Mouse (Mus musculus): ENCODE data around the gene AI467606. TPM values are rescaled to one million over a fixed set of nuclear protein-coding genes. Genes with fewer than 3 reads are reported as not detected.

Gene AI467606
- polyA plus RNA-seq, 1 experiment from 2014 or later, result 1.9 TPM

DNA sequence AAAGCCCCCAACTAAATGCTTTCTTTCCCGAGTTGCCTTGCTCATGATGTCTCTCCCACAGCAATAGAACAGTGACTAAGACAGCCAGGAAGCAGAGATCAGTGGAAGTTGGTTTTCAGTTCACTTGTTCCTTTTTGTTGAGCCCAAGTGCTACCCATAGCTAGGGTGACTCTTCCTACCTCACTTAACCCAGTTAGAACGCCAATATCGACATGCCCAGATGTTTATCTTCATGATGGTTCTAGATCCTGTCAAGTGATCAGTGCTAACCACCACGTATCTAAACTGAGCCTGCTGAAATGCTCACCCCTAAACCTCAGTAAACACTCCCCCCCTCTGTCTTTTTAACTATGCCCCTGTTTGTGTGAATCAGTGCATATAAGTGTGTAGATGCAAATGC lies 8.4 kb downstream of the AI467606 start:
- Histone ChIP-seq H3K4me2 (no peak overlapping the region), H3K27ac (no peak overlapping the region), H3K9me3 (no peaks in the 10 kb centered on the region), H3K4me3 (no peak overlapping the region), H3K27me3 (replicated peaks) (no peaks in the 10 kb centered on the region), H3K36me3 (replicated peaks) (no peaks in the 10 kb centered on the region), H3K4me1 (peaks cover 3% of the 10 kb centered on the region), H3K9ac (no peak overlapping the region)
- ATAC-seq (replicated peaks), result no peak
- 89% methylated on average over 4 of the region's 4 CpGs for WGBS

DNA sequence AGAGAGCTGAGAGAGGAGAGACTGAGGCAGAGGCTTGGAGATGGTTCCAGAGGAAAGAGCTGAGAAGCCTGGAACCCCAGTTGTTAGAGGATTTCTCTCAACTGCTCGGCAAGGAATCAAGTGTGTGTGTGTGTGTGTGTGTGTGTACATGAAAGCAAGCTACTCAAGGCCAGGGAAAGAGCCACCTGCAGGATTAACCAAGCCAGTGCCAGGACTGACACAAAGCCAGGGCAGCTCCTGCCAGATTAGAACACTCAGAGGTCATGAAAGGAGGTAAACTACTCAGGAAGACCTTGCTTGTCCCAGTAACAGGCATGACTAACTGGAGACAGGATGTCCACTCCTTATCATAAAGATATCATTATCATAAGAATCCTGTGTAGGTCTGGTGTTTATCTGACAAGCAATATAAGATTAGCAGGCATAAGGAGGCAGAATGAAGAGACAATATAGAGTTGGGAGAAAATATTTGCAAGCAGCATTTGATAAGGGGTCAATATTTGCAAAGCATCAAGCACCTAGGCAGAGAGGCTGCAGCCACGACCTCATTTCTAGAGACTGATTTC lies 10.4 kb downstream of the AI467606 start:
- no peak overlapping the region for H3K4me2 ChIP-seq
- ATAC-seq (replicated peaks), result no peak
- no peak overlapping the region for H3K4me3 ChIP-seq
- no peaks in the 10 kb centered on the region for H3K36me3 ChIP-seq (replicated peaks)
- H3K27me3 ChIP-seq (replicated peaks), result no peaks in the 10 kb centered on the region
- 37% methylated on average over 2 of the region's 2 CpGs for whole genome bisulfite sequencing
- H3K27ac ChIP-seq, result no peak overlapping the region
- H3K4me1 ChIP-seq, result peaks cover 7% of the 10 kb centered on the region
- no peaks in the 10 kb centered on the region for H3K9me3 ChIP-seq
- no peak overlapping the region for H3K9ac ChIP-seq

DNA sequence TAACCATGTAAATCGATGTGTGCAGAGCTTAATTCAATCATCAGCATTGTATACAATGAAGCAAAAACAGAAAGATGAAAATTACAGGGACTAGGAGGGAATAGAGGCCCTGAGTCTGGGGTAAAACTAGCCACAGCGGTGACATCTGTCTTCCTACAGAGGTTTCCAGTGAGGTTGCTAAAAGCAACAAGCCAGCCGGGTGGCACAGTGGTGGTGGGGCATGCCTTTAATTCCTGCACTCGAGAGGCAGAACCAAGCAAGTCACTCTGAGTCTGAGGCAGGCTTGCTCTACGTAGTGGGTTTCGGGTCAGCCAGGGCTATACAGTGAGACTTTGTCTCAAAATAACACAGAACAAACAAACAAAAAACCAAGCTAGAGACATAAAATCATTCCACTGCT lies 11.0 kb downstream of the AI467606 start:
- no peak overlapping the region for H3K9ac ChIP-seq
- peaks cover 7% of the 10 kb centered on the region for H3K4me1 ChIP-seq
- H3K27ac ChIP-seq, result no peak overlapping the region
- H3K4me2 ChIP-seq, result no peak overlapping the region
- H3K27me3 ChIP-seq (replicated peaks), result no peaks in the 10 kb centered on the region
- 83% methylated on average over 6 of the region's 6 CpGs for WGBS
- no peak for ATAC-seq (replicated peaks)
- H3K4me3 ChIP-seq, result no peak overlapping the region
- H3K9me3 ChIP-seq, result no peaks in the 10 kb centered on the region
- no peaks in the 10 kb centered on the region for H3K36me3 ChIP-seq (replicated peaks)

DNA sequence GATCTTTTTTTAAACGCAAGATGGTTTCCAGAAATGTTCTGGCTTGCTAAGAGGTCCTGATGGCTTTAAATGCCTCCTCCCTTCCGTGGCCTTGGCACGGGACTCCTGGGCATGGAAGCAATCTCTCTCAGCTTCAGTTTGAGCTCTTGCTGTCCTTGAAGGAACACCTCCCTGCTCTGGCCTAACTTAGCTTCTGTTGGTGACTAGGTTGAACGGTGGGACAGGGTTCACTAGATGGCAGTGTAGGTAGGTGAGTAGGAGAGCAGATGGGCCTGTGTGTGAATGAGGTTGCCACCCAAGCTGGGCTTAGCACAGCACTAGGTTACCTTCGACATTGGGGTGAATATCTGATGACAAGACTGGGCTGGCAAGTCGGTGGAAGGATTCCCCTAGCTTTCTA lies 12.8 kb downstream of the AI467606 start:
- no peak for ATAC-seq (replicated peaks)
- Histone ChIP-seq H3K4me1 (peaks cover 7% of the 10 kb centered on the region), H3K4me2 (no peak overlapping the region), H3K4me3 (no peak overlapping the region), H3K36me3 (replicated peaks) (no peaks in the 10 kb centered on the region), H3K27ac (peak overlapping the region; percentile 72), H3K9ac (no peak overlapping the region), H3K27me3 (replicated peaks) (no peaks in the 10 kb centered on the region), H3K9me3 (no peaks in the 10 kb centered on the region)
- WGBS, result 72% methylated on average over 6 of the region's 6 CpGs

DNA sequence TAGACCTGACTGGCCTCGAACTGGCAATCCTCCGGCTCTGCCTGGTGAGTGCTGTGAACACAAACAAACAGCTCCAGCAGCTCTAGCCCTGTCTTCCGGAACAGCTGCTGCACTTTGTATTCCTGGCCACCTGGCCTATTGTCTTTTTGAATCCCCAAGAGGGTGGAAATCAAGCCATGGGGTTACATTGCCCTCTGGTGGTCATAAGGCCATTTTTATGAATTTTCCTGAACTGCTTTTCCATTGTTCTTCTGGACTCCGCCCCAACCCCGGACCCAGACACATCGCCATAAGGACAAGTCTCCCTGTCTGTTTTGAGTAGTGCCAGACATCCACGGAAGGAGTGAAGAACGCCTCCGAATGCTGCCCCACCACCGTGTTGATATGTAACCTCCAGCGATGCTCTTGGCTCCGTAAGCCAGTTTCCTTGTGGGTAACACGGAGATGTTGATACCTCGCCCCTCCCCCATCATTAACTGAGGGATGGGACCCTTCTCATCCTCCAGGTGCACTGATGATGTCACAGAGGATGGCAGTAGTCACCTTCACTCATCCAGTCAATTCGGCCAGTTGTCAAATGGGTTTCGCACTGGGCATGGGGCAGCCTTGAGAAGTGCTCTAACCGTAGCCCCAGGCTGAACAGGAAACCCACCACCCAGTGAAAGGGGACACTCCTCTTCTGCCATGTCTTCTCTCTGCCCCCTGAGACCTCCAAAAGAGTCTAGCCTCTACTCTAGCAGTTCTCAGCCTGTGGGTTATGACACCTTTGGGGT lies 13.6 kb downstream of the AI467606 start:
- H3K9ac ChIP-seq, result peak overlapping the region; percentile 20; the same call in 1 of the 2 replicates

DNA sequence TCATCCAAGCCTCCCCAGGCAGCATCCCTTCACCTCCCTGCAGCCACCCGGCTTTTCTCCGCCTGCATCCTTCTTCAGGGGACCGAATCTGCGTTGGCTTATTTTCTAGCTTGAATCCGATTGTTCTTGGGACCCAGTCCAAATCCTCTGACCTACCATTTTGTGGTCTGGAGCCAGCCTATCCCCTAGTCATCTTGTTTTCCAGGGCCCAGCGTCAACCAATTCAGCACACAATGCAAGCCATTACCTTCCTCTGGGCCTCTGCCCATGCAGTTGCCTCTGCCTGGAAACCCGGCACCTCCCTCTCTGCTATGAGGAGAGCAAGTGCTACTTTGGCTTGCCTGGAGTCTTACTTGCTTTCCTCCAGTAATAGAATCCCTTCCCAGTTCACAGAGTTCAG lies 14.4 kb downstream of the AI467606 start:
- no peak for ATAC-seq (replicated peaks)
- Histone ChIP-seq H3K4me1 (peaks cover 7% of the 10 kb centered on the region), H3K9ac (no peak overlapping the region), H3K36me3 (replicated peaks) (no peaks in the 10 kb centered on the region), H3K27ac (peak overlapping the region; percentile 72; the same call in 1 of the 2 replicates), H3K4me3 (no peak overlapping the region), H3K9me3 (no peaks in the 10 kb centered on the region), H3K4me2 (no peak overlapping the region), H3K27me3 (replicated peaks) (no peaks in the 10 kb centered on the region)
- WGBS, result 70% methylated on average over 7 of the region's 7 CpGs

More for the DNA sequence above, 13.6 kb downstream of the AI467606 start:
- H3K27me3 ChIP-seq (replicated peaks), result no peaks in the 10 kb centered on the region
- H3K36me3 ChIP-seq (replicated peaks), result no peaks in the 10 kb centered on the region
- H3K4me1 ChIP-seq, result peaks cover 7% of the 10 kb centered on the region
- H3K4me3 ChIP-seq, result peak overlapping the region; percentile 17; the same call in 1 of the 2 replicates
- peak overlapping the region; percentile 48 for H3K4me2 ChIP-seq
- 14% methylated on average over 17 of the region's 17 CpGs for WGBS
- peak overlapping the region; percentile 72 for H3K27ac ChIP-seq
- H3K9me3 ChIP-seq, result no peaks in the 10 kb centered on the region
- ATAC-seq (replicated peaks), result peak; percentile 85

DNA sequence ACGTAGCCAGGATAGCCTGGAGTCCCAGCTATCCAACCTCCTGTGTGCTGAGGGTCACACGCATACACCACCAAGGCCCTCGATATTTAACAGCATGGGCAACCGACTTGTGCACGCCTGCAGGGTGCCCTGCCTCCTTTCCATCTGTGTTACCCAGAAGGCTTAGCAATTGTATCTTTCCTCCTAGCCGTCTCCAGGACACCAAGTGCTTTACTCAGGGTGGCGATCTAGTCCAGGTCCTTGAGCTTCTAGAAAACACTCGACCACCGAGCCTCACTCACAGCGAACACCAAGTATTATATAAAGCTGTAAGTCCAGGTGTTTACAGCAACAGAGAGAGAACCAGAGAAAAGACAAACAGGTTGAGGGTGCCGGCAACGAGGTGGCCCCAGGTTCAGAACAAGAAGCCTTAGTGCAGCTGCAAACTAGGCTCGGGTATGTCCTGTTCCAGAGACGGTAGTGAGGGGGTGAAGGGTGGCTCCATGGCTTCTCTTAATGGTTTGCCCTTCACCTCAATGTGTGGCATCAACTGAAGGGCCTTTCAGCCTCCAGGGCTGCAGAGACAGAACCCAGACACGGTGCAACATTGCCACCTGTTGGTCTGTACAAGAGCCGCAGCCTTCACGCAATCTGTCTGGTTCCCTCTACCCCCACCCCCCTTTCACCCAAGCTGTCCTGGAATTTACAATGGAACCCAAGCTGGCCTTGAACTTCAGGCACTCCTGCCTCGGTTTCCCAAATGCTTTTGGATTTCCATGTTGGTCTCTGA lies 19.3 kb downstream of the AI467606 start:
- 50% methylated on average over 18 of the region's 18 CpGs for WGBS
- Histone ChIP-seq H3K4me2 (no peak overlapping the region), H3K36me3 (replicated peaks) (no peaks in the 10 kb centered on the region), H3K4me3 (no peak overlapping the region), H3K9ac (no peak overlapping the region), H3K27ac (no peak overlapping the region), H3K4me1 (peaks cover 3% of the 10 kb centered on the region; the same call in 1 of the 2 replicates), H3K27me3 (replicated peaks) (no peaks in the 10 kb centered on the region), H3K9me3 (no peaks in the 10 kb centered on the region)
- peak; percentile 82 for ATAC-seq (replicated peaks)

DNA sequence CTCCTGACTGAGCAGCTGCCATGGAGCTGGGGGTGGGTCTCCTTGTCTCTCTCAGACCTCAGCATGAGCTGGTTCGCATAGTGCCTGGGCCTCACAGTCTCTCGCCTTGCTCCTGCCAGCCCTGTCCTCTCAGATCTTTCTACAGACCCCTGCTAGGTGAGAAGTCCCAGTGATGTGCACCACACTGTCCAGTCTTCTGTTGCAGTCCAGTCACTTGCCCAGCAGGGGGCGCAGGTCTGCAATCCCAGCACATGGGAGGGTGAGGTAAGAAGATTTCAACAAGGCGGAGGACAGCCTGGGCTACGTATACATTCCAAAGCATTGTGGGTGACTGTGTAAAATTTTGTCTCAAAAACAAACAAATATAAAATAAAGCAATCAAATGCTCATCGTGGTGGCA lies 20.3 kb downstream of the AI467606 start:
- no peaks in the 10 kb centered on the region for H3K9me3 ChIP-seq
- 49% methylated on average over 6 of the region's 6 CpGs for WGBS
- no peak for ATAC-seq (replicated peaks)

DNA sequence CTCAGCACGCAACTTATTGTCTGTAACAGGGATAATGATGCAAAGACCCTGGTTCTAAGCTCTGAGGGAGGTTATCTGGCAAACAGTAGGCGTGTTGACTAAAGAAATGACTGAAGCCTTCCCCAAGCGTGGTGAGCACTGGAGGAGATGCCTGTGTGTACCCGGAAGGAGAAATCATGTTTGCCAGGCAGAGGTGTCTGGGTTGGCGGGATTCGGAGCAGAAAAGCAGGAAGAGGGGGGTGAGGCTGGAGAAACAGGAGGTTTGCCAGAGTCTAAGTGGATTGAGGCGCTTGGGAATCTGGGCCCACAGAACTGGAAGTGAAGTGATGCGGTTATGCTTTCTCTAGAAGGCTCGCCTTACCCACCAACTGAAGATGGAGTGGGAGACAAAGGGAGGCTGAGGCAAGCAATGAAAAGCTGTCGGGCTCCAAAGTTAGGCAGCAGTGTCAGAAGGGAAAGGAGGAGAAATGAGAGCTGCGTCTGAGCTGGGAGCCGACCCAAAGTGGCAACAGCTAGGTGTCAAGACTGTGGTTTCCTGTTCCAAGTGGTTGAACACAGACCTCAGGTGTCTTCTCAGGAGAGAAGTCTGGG lies 21.2 kb downstream of the AI467606 start:
- Histone ChIP-seq H3K4me3 (no peak overlapping the region), H3K4me1 (peaks cover 3% of the 10 kb centered on the region; the same call in 1 of the 2 replicates), H3K9me3 (no peaks in the 10 kb centered on the region), H3K27me3 (replicated peaks) (no peaks in the 10 kb centered on the region), H3K9ac (no peak overlapping the region), H3K27ac (no peak overlapping the region), H3K4me2 (no peak overlapping the region), H3K36me3 (replicated peaks) (no peaks in the 10 kb centered on the region)
- no peak for ATAC-seq (replicated peaks)
- WGBS, result 84% methylated on average over 12 of the region's 12 CpGs

More for the DNA sequence above, 20.3 kb downstream of the AI467606 start:
- Histone ChIP-seq H3K4me2 (no peak overlapping the region), H3K4me3 (no peak overlapping the region), H3K9ac (no peak overlapping the region), H3K4me1 (peaks cover 3% of the 10 kb centered on the region; the same call in 1 of the 2 replicates), H3K27ac (no peak overlapping the region), H3K36me3 (replicated peaks) (no peaks in the 10 kb centered on the region), H3K27me3 (replicated peaks) (no peaks in the 10 kb centered on the region)

DNA sequence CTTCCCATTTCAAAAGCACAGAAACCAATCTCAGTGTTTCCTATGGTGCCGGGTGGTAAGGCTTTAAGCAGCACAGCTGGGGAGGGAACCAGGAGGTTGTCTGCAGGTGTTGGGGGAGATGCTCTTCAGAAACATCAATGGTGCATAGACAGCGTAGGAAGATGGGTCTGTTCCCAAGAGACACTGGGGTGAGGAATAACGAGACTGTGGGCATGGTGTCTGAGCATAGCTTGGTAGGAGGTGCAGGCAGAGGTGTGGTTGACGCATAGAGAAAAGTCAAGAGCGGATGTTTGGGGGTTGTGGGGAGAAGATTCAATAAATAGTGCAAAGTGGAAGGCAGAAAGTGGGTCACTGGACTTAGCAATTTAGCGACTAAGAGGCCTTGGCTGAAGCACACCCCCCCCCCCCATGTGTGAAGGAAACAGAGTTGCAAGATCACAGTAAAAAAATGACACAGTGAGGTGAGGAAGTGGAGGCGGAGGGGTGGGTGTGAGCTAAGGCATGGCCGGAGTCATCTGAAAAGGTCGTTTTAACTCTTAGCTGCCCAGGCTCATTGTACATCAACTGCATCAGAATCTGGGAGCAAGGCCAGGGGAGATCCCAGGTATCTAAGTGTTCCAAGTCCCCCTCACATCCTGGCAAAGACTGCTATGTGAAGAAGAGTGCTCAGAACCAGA lies 21.9 kb downstream of the AI467606 start:
- Histone ChIP-seq H3K9ac (no peak overlapping the region), H3K9me3 (no peaks in the 10 kb centered on the region), H3K27ac (no peak overlapping the region), H3K36me3 (replicated peaks) (no peaks in the 10 kb centered on the region), H3K27me3 (replicated peaks) (no peaks in the 10 kb centered on the region), H3K4me3 (no peak overlapping the region), H3K4me2 (no peak overlapping the region), H3K4me1 (peaks cover 3% of the 10 kb centered on the region; the same call in 1 of the 2 replicates)
- 50% methylated on average over 9 of the region's 9 CpGs for WGBS
- no peak for ATAC-seq (replicated peaks)

DNA sequence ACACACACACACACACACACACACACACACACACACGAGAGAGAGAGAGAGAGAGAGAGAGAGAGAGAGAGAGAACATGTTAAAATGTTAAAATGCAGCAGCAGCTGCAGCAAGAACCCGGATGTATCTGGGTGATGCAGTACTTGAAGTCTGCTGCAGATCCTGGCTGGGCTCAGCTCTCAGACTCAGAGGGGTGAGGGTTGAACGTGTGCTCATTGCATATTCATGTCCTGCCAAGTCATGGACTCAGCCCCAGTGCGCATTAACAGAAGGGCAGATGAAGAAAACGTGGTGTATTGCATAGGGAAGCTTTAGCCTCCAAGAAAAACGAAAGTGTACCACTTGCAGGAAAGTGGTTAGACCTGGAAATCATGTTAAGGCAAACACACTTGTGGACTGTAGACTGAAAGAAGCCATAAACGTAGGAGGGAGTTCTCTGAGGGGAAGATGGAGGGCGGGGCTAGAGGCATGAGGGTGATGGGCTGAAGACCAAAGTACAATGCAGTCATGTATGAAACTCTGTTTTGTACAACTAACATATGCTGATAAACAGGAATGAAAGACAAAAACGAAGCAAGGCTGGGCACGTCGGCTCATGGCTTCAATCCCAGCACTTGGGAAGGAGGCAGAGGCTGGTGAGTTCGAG lies 22.6 kb downstream of the AI467606 start:
- no peaks in the 10 kb centered on the region for H3K36me3 ChIP-seq (replicated peaks)
- peaks cover 3% of the 10 kb centered on the region; the same call in 1 of the 2 replicates for H3K4me1 ChIP-seq
- no peaks in the 10 kb centered on the region for H3K27me3 ChIP-seq (replicated peaks)
- no peak overlapping the region for H3K4me2 ChIP-seq
- H3K4me3 ChIP-seq, result no peak overlapping the region
- ATAC-seq (replicated peaks), result no peak
- H3K9ac ChIP-seq, result no peak overlapping the region
- no peak overlapping the region for H3K27ac ChIP-seq
- 52% methylated on average over 12 of the region's 12 CpGs for WGBS
- no peaks in the 10 kb centered on the region for H3K9me3 ChIP-seq

Measured in midbrain, embryonic 15.5 days (tissue).